Mouse (Mus musculus) thymus, postnatal 4 days (tissue): Measurements from ENCODE around the gene Nfia.

ENCODE experiments used
- DNase-seq: peaks from one replicate; pipeline ENCODE4 v3.0.0; 2021

The Nfia gene

GRCm38 (mm10) chr4:97772641-97773040, at the start of gene Nfia:
TSS of gene Nfia (plus strand) at chr4:97772734.
- DNase-seq, result no peak

DNA sequence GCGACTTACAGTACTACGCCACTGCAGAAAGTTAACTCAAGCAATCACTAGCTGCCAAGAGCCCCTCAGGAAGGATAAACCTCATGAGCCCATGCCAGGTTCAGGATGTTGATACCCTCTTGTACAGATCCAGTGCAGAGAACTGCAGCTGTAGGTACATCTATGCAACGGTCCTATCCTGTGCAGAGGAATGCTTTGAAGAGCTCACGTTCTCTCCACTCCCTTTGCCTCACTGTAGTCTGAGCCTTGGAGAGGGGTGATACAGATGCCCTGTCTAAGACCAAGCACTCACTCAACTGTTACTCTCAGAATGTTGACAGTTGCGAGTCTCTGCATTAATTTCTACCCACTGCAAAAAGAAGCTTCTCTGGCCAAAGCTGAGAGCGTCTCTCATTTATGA, 49.2 kb upstream of the Nfia start:
- DNase-seq, result no peak

DNA sequence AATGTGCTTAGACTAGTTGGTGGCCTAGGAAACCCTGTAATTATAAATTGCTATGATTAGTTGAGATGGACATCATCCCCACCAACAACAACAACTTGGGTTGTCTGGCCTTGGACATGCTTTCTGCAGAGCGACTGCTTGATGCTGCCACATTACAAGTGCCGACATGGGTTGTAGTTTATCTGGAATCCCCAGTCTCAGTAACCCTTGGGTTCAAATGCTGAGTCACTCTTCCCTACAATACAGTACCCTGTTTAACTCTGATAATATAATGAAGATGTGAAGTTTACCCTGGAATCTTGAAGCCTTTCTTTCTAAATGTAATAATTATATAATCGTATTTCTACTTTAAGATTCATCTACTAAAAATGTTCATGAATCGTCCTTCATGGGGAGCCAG, 44.0 kb upstream of the Nfia start:
- DNase-seq, result no peak

DNA sequence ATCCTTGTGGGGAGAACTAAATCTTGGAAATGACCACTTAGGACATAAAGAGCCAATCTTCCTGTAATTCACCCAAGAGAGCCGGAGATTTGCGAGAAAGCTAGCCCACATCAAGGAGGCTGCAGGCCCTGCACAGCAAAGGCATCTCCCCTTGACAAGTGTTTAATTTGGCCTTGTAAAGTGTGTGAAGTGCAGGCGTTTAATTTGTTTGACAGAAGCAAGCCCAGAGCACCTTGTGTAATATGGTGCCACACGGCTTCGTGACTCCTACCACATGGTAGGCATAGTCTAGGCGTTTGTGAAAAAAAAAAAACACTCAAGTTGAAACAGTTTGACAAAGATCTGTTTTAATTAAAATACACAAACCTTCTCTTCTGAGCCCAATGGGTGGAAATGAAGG, 42.5 kb upstream of the Nfia start:
- DNase-seq, result no peak

DNA sequence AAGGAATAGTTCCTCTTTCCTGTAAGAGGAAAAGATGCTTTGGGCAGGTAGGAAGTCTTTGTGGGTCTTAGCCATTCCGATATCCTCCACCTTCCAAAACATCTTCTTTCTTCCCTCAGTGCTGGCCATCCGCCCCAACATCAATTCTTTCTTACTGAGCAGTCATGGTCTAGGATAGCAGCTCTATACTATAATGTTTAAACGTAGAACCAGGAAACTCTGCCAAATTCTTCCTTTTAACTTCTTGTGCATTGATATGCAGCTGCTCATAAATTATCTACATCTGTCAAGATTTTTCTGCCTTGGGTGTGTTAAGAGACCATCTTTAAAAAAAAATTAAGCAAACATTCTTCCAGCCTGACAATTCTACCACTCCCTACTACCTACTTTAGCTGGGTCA, 42.1 kb upstream of the Nfia start:
- no peak for DNase-seq

DNA sequence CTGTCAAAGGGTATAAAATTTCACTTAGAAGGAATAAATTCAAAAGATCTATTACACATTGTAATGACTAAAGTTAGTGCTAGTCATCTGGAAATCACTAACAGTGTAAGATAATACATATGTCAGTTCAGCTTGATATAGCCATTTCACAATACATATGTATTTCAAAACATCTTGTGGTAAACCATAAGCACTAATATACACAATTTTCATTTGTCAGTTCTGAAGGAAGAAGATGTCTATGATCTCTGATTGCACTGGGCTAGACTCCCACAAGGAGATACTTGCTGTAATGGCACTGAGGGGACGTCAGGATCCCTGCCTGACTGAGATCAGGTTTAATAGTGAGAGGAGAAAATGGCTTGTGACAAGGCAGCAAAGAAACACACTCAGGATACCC, 39.1 kb upstream of the Nfia start:
- no peak for DNase-seq

DNA sequence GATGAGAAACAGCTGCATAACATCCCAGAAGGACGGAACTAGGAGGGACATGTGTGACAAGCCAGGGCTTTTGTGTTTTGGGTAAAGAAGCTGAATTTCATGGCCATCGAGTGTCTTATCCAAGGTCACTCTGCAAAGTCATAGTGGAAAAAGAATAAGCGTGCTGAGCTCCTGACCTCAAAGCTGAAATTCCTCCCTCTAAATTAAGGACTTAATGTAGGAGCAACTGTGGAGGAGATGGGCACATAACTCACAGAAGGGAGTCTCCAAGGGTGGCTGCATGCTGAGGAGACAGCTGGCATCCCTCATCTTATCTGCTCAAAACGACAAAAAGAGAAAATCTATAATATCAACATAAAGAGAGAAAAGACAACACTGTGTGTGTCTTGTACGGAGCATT, 28.6 kb upstream of the Nfia start:
- DNase-seq, result no peak

- DNase-seq, result peak; percentile 86
Measured at GRCm38 (mm10) chr4:97745296-97746105, 27.0 kb upstream of the Nfia start.

GRCm38 (mm10) chr4:97746106-97746900, 26.2 kb upstream of the Nfia start:
- no peak for DNase-seq

GRCm38 (mm10) chr4:97750401-97750800, 22.1 kb upstream of the Nfia start:
- no peak for DNase-seq

GRCm38 (mm10) chr4:97751030-97751482, 21.5 kb upstream of the Nfia start:
- peak; percentile 94 for DNase-seq

GRCm38 (mm10) chr4:97751483-97752251, 20.9 kb upstream of the Nfia start:
- peak; percentile 47 for DNase-seq

GRCm38 (mm10) chr4:97752276-97753010, 20.1 kb upstream of the Nfia start:
- DNase-seq, result no peak

GRCm38 (mm10) chr4:97753521-97753920, 19.0 kb upstream of the Nfia start:
- DNase-seq, result no peak

DNA sequence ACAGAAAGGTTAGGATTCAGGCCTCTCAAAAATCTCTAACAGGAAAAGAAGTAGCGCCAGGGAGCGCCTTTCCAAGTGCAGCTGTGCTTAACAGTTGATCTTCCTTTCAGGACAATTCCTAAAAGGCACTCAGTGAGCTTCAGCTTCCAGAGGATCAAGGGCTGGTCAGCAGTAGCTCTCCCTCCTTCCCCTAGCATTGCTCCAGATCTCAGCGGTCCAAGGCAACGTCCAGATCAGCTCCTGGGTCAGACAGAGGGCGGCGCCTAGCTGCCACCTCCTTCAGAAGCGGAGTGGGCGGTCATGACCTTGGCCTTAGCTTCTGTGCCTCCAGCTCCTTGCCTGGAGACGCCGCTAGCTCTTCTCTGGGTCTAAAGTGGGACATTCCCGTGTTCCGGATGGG, 18.3 kb upstream of the Nfia start:
- no peak for DNase-seq

GRCm38 (mm10) chr4:97757207-97757977, 15.1 kb upstream of the Nfia start:
- DNase-seq, result peak; percentile 39

- DNase-seq, result peak; percentile 27
Measured at GRCm38 (mm10) chr4:97757978-97758461, 14.5 kb upstream of the Nfia start.

DNA sequence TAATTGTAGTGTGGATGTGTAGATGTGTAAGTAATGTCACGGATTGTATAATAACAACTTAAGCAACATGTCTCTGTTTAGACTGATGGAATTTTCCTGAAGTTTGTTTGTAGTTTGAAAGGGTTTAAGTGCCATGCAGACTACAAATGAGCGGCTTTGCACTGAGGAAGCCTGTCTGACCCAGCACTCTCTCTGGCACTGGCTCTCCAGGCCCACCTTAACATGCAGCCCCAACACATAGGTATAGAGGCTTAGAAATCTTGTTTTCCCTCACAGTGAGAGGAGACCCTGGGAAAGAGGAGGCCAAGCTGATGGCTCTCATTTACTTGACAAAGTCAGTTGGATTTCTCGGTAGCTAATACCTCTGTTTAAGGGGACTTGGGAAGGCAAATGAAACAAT, 13.9 kb upstream of the Nfia start:
- no peak for DNase-seq

DNA sequence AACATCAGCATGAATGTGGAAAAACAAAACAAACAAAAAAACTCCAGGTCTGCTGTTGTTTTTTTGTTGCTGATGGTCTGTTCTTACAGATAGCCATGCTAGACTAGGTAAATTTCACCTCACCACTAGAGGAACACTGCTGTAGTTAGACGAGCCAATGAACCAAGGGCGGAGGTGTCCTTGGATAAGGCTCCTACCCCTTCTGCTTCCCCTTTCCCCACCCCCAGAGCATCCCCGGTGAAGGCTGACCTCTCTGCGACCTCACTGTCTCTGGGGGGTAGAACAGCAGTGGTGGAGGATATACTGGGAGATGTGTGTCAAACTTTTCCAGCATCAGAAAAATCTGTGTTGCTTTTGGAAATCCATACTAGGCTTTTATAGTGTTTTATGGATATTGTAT, 7.9 kb upstream of the Nfia start:
- DNase-seq, result no peak

DNA sequence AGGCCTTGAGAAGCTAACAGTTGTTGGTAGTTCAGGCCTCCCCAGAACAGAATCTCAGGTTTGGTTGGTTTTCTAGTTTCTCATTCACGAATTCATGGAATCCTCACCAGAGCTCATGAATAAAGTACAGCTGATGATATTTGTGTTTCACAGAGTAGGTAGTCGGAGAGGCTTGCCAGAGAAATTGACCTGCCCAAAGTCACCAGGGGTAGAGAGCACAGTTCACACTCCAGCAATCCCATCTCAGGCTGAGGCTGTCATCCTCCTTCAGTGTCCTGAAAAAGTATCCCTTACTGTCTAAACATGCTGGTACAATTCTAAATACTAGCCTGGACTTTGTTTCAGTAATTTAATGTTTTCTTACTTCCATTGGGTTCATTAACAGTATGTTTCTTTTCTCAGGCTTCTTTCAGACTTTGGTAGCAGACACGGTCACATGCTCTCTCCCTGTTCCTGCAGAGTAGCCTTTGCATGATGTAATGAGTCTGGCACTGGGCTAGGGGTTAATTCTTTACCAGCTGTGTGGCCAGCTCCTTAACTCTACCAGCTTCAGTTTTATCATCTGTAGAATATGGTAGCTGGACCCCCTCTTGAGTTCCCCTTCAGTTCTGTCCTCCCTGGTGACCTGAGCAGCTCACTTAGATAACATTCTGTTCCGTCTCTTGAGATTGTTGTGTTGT, 7.1 kb upstream of the Nfia start:
- no peak for DNase-seq

DNA sequence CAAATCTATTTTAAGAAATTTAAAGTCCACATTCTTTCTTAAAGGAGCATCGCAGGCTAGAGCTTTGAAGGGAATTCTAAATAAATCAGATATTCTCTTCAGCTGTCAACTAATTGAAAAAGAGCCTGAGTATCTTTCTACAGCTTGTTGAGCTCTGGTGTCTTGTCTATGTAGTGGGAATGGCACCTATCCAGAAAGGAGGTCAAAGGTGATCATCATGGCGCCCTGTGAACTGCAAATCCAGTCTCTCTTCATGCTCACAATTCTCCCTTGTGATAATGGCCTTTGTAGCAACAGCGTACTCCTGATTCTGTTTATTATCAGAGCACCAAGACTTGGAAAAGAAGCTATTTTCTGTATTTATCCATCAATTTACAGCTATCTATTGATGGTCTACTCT, 6.4 kb upstream of the Nfia start:
- DNase-seq, result no peak
